Mouse (Mus musculus): ENCODE data around the gene Gm45711. TPM values are rescaled to one million over a fixed set of nuclear protein-coding genes. Genes with fewer than 3 reads are reported as not detected.
A peak's percentile ranks its signal among the peaks of the same experiment; 100 is the strongest.

The Gm45711 gene
- polyA plus RNA-seq, 1 experiment, result not detected

DNA sequence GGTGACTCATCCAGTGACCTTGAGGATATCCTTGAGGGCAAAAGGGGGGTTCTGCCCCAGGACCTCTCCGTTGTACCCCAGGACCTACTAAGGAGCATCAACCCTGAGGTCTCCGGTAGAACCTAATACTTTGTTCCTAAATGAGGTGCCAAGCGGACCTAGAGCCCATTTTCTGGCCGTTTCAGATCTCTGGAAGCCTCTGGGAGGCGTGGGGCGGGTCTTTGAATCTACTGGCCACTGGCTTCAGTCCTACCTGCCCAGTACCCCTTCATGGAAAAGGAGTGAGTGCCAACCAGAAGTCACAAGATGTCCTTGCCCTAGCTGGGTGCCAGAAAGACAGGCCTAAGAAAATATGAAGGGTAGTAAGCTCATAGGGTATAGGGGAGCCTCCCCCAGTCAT is 31.8 kb upstream of the Gm45711 start:
- Histone ChIP-seq H3K27ac (ENCODE audit: insufficient read depth, low read length) (no peak overlapping the region), H3K4me3 (ENCODE audit: insufficient read depth, low read length) (peak overlapping the region; percentile 45; the same call in 1 of the 2 replicates), H3K4me1 (ENCODE audit: control insufficient read depth, insufficient read depth, low read length) (no peaks in the 10 kb centered on the region)
- TF ChIP-seq CTCF (IDR thresholded peaks at IDR 0.05; ENCODE audit: extremely low read depth, insufficient read depth, low read length) (no peak), POLR2A (IDR thresholded peaks at IDR 0.05; ENCODE audit: extremely low read depth, insufficient read depth, low read length) (no peak)

GRCm38 (mm10) chr8:104341106-104341561 is 31.3 kb upstream of the Gm45711 start:
- no peak for TF ChIP-seq CTCF (IDR thresholded peaks at IDR 0.05; ENCODE audit: extremely low read depth, insufficient read depth, low read length)
- no peak for TF ChIP-seq POLR2A (IDR thresholded peaks at IDR 0.05; ENCODE audit: extremely low read depth, insufficient read depth, low read length)
- peak overlapping the region; percentile 45 for H3K4me3 ChIP-seq (ENCODE audit: insufficient read depth, low read length)
- 0 out of 2 replicates have a peak overlapping the region, but pooled peaks have one; percentile 64 for H3K27ac ChIP-seq (ENCODE audit: insufficient read depth, low read length)
- no peaks in the 10 kb centered on the region for H3K4me1 ChIP-seq (ENCODE audit: control insufficient read depth, insufficient read depth, low read length)

- Histone ChIP-seq H3K4me3 (ENCODE audit: insufficient read depth, low read length) (peak overlapping the region; percentile 45), H3K27ac (ENCODE audit: insufficient read depth, low read length) (0 out of 2 replicates have a peak overlapping the region, but pooled peaks have one; percentile 64), H3K4me1 (ENCODE audit: control insufficient read depth, insufficient read depth, low read length) (no peaks in the 10 kb centered on the region)
- peak; percentile 6; the same call in 1 of the 2 replicates for TF ChIP-seq CTCF (IDR thresholded peaks at IDR 0.05; ENCODE audit: extremely low read depth, insufficient read depth, low read length)
- TF ChIP-seq POLR2A (IDR thresholded peaks at IDR 0.05; ENCODE audit: extremely low read depth, insufficient read depth, low read length), result no peak
Measured at GRCm38 (mm10) chr8:104340233-104341105, 30.6 kb upstream of the Gm45711 start.

DNA sequence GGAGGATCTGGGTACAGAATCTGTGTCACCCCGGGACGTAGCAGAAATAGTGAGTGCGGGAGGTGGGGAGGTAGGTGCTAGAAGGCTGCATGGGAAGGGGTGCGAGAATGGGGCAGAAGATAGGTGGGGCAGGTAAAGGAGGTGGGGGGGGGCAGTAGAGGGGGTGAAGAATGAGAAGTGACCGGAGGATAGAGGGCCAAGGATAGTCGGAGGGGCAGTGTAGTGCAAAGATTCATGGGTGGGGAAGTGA is 30.0 kb upstream of the Gm45711 start:
- Histone ChIP-seq H3K4me3 (ENCODE audit: insufficient read depth, low read length) (peak overlapping the region; percentile 45), H3K4me1 (ENCODE audit: control insufficient read depth, insufficient read depth, low read length) (no peaks in the 10 kb centered on the region), H3K27ac (ENCODE audit: insufficient read depth, low read length) (no peak overlapping the region)
- TF ChIP-seq POLR2A (IDR thresholded peaks at IDR 0.05; ENCODE audit: extremely low read depth, insufficient read depth, low read length), result no peak
- TF ChIP-seq CTCF (IDR thresholded peaks at IDR 0.05; ENCODE audit: extremely low read depth, insufficient read depth, low read length), result no peak

GRCm38 (mm10) chr8:104339229-104339982 is 29.5 kb upstream of the Gm45711 start, which contains the start of gene Cmtm3:
Gene Cmtm3 (plus strand): TSS chr8:104339410.
- no peaks in the 10 kb centered on the region for H3K4me1 ChIP-seq (ENCODE audit: control insufficient read depth, insufficient read depth, low read length)
- H3K4me3 ChIP-seq (ENCODE audit: insufficient read depth, low read length), result peak within 1 kb of the TSS; percentile 45
- no peak for TF ChIP-seq POLR2A (IDR thresholded peaks at IDR 0.05; ENCODE audit: extremely low read depth, insufficient read depth, low read length)
- no peak for TF ChIP-seq CTCF (IDR thresholded peaks at IDR 0.05; ENCODE audit: extremely low read depth, insufficient read depth, low read length)
- H3K27ac ChIP-seq (ENCODE audit: insufficient read depth, low read length), result no peak within 1 kb of the TSS

GRCm38 (mm10) chr8:104337890-104338289 is 28.0 kb upstream of the Gm45711 start:
- Histone ChIP-seq H3K27ac (ENCODE audit: insufficient read depth, low read length) (no peak overlapping the region), H3K4me1 (ENCODE audit: control insufficient read depth, insufficient read depth, low read length) (no peaks in the 10 kb centered on the region), H3K4me3 (ENCODE audit: insufficient read depth, low read length) (no peak overlapping the region)
- TF ChIP-seq CTCF (IDR thresholded peaks at IDR 0.05; ENCODE audit: extremely low read depth, insufficient read depth, low read length) (no peak), POLR2A (IDR thresholded peaks at IDR 0.05; ENCODE audit: extremely low read depth, insufficient read depth, low read length) (no peak)

GRCm38 (mm10) chr8:104336806-104337205 is 26.9 kb upstream of the Gm45711 start:
- no peak overlapping the region for H3K4me3 ChIP-seq (ENCODE audit: insufficient read depth, low read length)
- H3K27ac ChIP-seq (ENCODE audit: insufficient read depth, low read length), result no peak overlapping the region
- TF ChIP-seq POLR2A (IDR thresholded peaks at IDR 0.05; ENCODE audit: extremely low read depth, insufficient read depth, low read length) (no peak), CTCF (IDR thresholded peaks at IDR 0.05; ENCODE audit: extremely low read depth, insufficient read depth, low read length) (no peak)
- H3K4me1 ChIP-seq (ENCODE audit: control insufficient read depth, insufficient read depth, low read length), result no peaks in the 10 kb centered on the region

GRCm38 (mm10) chr8:104334196-104334595 is 24.3 kb upstream of the Gm45711 start:
- Histone ChIP-seq H3K4me1 (ENCODE audit: control insufficient read depth, insufficient read depth, low read length) (no peaks in the 10 kb centered on the region), H3K4me3 (ENCODE audit: insufficient read depth, low read length) (no peak overlapping the region), H3K27ac (ENCODE audit: insufficient read depth, low read length) (no peak overlapping the region)
- TF ChIP-seq POLR2A (IDR thresholded peaks at IDR 0.05; ENCODE audit: extremely low read depth, insufficient read depth, low read length), result no peak
- TF ChIP-seq CTCF (IDR thresholded peaks at IDR 0.05; ENCODE audit: extremely low read depth, insufficient read depth, low read length), result no peak

- no peak overlapping the region for H3K27ac ChIP-seq (ENCODE audit: insufficient read depth, low read length)
- no peak overlapping the region for H3K4me3 ChIP-seq (ENCODE audit: insufficient read depth, low read length)
- TF ChIP-seq CTCF (IDR thresholded peaks at IDR 0.05; ENCODE audit: extremely low read depth, insufficient read depth, low read length) (no peak), POLR2A (IDR thresholded peaks at IDR 0.05; ENCODE audit: extremely low read depth, insufficient read depth, low read length) (no peak)
- H3K4me1 ChIP-seq (ENCODE audit: control insufficient read depth, insufficient read depth, low read length), result no peaks in the 10 kb centered on the region
Measured at GRCm38 (mm10) chr8:104333786-104334185, 23.9 kb upstream of the Gm45711 start.

All from cortical plate, adult 2 months (tissue).